Mouse (Mus musculus): ENCODE data around the gene 4930415O20Rik.

The 4930415O20Rik gene

GRCm38 (mm10) chr15:98607557-98607956, 36.8 kb downstream of the 4930415O20Rik start:
- DNase-seq: peak; percentile 68 to 69

- no peak for DNase-seq
These were observed 37.4 kb downstream of the 4930415O20Rik start for GRCm38 (mm10) chr15:98608058-98608783.

GRCm38 (mm10) chr15:98608784-98609250, 38.0 kb downstream of the 4930415O20Rik start:
- no peak for DNase-seq

DNA sequence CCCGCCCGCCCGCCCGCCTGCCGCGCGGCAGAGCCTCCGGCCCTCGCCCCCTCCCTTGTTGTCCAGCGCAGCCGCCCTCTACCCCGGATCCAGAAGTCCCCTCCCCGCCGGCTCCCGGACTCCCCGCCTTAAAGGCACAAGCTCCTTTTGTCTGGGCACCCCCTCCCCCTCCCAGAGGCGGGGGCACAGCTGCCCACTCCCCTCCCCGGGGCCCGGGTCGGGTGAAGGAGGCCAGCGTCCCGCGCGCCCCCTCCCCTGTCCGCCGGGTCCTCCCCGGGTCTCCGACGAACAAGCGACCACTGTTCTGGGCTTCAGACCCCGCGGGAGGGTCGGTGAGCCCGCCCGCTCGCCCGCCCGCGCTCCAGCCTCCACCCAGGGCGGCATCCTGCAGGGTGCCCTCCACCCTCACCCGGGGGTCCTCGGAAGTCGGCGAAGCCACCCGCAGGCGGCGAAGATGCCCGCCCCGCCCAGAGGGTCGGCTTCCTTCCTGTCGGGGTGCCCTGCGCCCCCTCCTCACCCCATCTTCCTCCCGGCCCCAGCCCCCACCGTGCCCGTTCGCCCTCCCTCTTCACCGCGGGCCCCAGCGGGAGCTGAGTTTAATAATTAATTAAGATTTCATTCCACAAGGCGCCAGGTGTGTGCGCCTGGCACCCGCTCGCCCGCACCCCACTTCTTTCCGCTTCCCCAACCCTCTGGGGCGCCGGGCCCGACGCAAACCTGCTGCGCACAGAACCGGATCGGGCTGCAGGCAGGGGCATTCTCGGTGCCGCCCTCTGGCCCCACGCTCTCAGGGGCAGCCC, 38.7 kb downstream of the 4930415O20Rik start, which contains the start of gene Adcy6:
TSS of gene Adcy6 (minus strand) at position 746 of the 800 bp plus-strand sequence.
- peak; percentile 84 to 92 for DNase-seq

- DNase-seq: no peak
These were observed 39.4 kb downstream of the 4930415O20Rik start for GRCm38 (mm10) chr15:98610131-98610633.

- DNase-seq: no peak
These were observed 41.4 kb downstream of the 4930415O20Rik start for GRCm38 (mm10) chr15:98612229-98612628.

DNA sequence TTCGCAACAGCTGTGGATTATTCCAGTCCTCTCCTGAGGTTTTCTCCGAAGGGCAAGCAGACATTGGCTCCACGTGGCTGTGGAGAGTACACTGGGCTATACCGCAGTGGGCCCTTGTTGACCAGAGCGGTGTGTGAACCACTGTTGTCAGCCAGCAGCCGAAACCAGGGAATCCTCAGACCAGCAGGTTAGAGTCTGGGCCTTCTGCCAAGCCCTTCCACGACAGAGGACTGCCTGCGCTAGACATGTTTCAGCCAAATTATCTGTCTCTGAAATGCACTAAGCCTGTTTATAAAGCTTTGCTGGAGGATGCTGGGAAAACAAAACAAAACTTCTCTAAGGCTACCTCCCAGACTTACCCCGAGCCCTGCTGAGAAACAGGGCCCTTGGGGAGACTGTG, 43.7 kb downstream of the 4930415O20Rik start:
- peak; percentile 69 to 75 for DNase-seq

- DNase-seq: peak; percentile 49 to 64
These were observed 44.2 kb downstream of the 4930415O20Rik start for GRCm38 (mm10) chr15:98614971-98615370.

DNA sequence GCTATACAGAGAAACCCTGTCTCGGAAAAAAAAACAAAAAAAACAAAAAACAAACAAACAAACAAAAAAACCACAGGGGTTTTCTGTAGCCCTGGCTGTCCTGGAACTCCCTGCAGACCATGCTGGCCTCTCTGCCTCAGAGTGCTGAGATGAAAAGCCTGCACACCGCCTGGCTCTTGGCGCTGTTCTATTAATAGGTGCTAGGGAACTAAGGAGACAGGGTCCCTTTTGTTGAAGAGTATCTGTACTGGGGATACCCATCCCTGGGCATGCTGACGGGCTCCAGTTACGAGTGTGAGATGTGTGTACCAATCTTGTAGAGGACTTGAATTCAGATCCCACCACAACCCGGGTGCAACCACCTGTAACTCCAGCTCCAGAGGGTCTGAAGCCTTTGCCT, 44.9 kb downstream of the 4930415O20Rik start:
- no peak for DNase-seq

GRCm38 (mm10) chr15:98616362-98617175, 45.8 kb downstream of the 4930415O20Rik start:
- DNase-seq: peak in 1 of 2 experiments; percentile 59

DNA sequence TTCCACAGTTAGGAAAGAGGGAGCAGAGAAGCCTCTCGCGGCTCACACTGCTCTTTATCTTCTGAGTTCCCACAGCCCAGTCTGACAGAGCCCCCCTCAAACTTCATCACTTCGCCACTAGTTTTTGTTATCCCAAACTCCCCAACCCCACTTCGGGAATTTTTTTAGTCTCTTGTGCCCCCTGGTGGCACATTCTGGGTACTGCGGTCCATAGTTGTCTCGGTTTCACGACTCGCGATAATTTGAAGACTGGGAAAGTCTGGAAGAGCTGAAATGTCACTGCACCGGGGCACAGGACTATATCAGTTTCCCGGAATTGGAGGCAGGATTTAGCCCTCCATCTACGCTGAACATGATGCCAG, 46.4 kb downstream of the 4930415O20Rik start:
- DNase-seq: peak; percentile 66 to 86

- peak in 1 of 2 experiments; percentile 54 for DNase-seq
These were observed 51.4 kb downstream of the 4930415O20Rik start for GRCm38 (mm10) chr15:98622199-98622598.

DNA sequence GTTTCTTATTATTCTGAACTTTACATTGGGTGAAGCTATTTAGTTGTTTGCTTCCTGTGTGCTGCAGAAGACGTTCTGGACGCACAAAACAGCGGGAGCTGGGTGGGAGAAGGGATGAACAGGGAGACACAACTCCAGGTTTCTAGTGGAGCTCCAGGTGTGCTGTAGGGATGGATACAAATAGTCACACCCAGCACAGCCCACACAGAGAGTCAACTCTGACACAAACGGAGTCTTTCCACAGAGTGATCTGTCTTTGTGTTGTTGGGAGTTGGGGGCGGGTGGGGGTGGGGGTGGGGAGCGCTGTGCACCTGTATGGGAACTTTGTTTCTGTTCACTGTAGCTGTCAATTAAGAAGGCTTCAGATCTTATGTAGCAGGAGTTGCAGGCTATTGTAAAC, 51.9 kb downstream of the 4930415O20Rik start:
- no peak for DNase-seq

GRCm38 (mm10) chr15:98623361-98623821, 52.6 kb downstream of the 4930415O20Rik start:
- no peak for DNase-seq

- DNase-seq: no peak
These were observed 55.3 kb downstream of the 4930415O20Rik start for GRCm38 (mm10) chr15:98626078-98626477.

- DNase-seq: peak in 1 of 2 experiments; percentile 34
These were observed 55.8 kb downstream of the 4930415O20Rik start for GRCm38 (mm10) chr15:98626487-98627212.

DNA sequence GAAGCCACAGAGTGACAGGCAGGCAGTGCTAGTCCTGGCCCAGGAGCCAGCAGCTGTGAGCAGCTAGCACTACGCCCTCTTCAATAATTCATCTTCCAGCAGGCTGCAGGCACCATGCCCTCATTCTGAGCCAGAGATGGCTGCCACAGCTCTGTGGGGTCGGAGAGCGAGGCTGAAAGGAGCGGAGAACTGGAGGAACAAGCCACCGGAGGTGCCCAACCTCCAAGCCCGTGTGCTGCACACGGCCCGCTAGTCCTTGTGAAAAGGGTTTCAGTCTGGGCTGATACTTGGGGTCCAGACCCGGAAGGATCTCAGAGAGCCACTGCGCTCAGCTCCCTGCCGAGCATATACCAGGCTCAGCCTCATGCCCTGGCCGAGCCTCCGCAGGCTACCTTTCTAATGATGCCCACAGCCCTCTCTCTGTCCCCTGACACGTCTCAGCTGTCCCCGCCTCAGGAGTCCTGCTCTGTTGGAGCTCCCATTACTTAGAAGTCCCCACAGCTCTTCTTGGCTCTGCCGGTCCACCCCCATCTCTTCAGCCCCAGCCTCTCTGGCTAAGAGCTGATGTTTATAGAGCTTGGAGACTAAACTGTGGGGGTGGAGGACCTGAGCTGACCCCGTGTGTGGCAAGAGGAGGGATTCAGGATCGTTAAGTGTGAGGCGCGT, 57.9 kb downstream of the 4930415O20Rik start:
- no peak for DNase-seq

DNA sequence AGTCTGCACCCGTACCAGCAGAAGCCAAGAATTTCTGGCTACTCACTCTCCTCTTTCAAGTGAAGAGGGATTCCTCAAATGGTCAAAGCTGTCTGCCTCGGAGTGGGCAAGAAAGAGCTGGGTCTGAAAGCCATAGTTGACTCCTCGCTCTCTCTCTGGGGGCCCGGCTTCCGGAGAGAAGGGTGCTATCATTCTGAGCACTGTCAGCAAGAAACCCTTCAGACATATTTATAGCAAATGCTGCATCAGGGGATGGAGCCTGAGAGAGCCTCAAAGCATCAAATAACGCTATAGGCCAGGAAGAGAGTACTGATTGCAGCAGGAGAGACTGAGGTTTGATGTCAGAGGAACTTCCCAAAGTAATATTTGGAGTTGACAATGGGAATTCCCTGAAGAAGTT, 58.7 kb downstream of the 4930415O20Rik start:
- DNase-seq: no peak

DNA sequence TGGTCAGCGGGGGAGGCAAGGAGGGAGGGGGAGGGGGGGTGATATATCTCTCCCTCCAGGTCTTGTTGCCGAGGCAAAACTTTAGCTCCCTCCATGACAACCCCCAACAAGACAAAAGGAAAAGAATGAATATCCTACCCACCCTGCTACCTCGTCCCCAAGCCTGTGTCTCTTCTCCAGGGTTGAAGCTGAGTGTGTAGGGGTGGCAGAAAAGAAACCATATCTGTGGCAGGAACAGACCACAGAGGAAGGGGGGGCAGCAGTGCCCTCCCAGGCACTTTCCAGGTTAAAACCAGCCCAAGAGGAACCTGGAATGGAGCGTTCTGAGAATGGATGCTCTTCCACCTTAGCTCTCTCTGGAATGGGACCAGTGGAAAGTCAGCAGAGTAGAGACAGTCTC, 59.7 kb downstream of the 4930415O20Rik start, which contains the start of gene Cacnb3:
TSS of gene Cacnb3 (plus strand) at position 301 of the 400 bp plus-strand sequence.
- DNase-seq: no peak

- DNase-seq: peak; percentile 64 to 65
These were observed 60.7 kb downstream of the 4930415O20Rik start for GRCm38 (mm10) chr15:98631493-98631892.

DNA sequence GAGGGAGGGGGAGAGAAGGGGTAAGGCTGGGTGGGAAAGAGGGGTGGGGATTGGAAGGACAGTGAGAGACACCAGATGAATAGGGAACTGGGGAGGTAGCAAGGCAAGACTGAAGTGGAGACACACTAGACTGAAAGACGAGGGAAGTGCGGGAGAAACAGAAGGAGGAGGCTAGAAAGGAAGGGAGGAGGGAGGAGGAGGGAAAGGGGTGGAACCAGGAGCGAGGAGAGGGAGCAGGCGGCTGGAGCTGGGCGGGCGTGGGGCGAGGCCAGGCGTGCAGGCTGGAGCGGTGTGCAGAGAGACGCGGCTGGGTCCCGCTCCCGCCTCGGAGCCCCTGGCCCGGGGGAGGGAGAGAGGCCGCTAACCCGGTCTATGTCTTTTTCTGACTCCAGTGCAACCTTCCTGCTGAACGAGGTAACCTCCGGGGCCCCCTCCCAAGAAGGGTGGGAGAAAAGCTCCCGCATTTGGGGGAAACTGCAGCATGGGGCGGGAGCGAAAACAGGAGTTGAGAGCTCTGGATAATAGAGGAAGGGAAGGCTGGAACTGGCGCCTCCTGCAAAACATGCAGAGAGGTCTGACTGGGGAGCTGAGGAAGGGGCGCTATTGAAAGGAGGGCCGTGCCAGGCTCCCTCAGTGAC, 61.4 kb downstream of the 4930415O20Rik start:
- DNase-seq: peak; percentile 67 to 75
